Mouse (Mus musculus): Measurements from ENCODE around the gene Ubb. TPM values are rescaled to one million over a fixed set of nuclear protein-coding genes. Genes with fewer than 3 reads are reported as not detected.
"Not testable (repeated sequence)": the region's sequence is repeated elsewhere in the genome, so short reads cannot be mapped to it uniquely, and the experiment has no call there.

The Ubb gene
- 2,445 and 2,567 TPM in 2 replicates for polyA plus RNA-seq (2015; fragmentation: Nextera tagmentation; extraction: Ambion mirVana)

GRCm38 (mm10) chr11:62550727-62551225 lies at the start of gene Ubb:
Gene Ubb (plus strand): TSS chr11:62551171.
- Histone ChIP-seq H3K4me3 (peak within 1 kb of the TSS; percentile 79), H3K27ac (peak within 1 kb of the TSS; percentile 97), H3K27me3 (no peaks in the 10 kb centered on the region), H3K36me3 (peaks cover 22% of the 10 kb centered on the region), H3K9ac (peak within 1 kb of the TSS; percentile 95), H3K9me3 (replicated peaks) (no peaks in the 10 kb centered on the region), H3K4me2 (peak within 1 kb of the TSS; percentile 90), H3K4me1 (replicated peaks) (peaks cover 24% of the 10 kb centered on the region)
- under 1% methylated on average over 40 of the region's 40 CpGs for WGBS
- ATAC-seq (replicated peaks; ENCODE audit: insufficient number of reproducible peaks, insufficient read depth, low FRiP score, low read depth): peak; percentile 96

DNA sequence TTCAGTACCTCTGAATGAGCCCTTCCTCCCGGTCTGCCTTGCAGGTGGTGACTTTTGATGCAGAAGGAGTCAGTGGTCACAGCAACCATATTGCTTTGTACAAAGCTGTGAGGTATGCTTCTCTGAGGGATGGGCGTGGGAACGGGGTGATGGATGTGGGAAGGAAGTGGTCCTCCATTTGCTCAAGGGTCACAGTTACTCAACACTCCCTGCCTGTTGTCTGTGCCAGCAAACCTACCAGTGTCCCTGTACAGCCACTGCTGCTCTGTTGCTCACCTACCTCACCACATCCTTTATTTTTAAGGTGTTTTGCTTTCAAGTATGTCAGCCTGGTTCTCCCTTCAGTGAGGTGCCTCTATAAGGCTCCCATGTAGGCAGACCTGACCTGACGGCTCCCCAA lies 43.3 kb upstream of the Ubb start:
- H3K9ac ChIP-seq: no peak overlapping the region
- no peaks in the 10 kb centered on the region for H3K27me3 ChIP-seq
- no peak overlapping the region for H3K4me3 ChIP-seq
- WGBS: 78% methylated on average over 4 of the region's 4 CpGs
- H3K4me1 ChIP-seq (replicated peaks): no peaks in the 10 kb centered on the region
- no peaks in the 10 kb centered on the region for H3K9me3 ChIP-seq (replicated peaks)
- H3K27ac ChIP-seq: no peak overlapping the region
- no peak overlapping the region for H3K4me2 ChIP-seq
- ATAC-seq (replicated peaks; ENCODE audit: insufficient number of reproducible peaks, insufficient read depth, low FRiP score, low read depth): no peak
- H3K36me3 ChIP-seq: no peaks in the 10 kb centered on the region

GRCm38 (mm10) chr11:62508365-62508764 lies 42.6 kb upstream of the Ubb start:
- H3K4me2 ChIP-seq; ATAC-seq (replicated peaks; ENCODE audit: insufficient number of reproducible peaks, insufficient read depth, low FRiP score, low read depth); H3K4me1 ChIP-seq (replicated peaks); H3K27ac ChIP-seq; H3K36me3 ChIP-seq; H3K9me3 ChIP-seq (replicated peaks); H3K27me3 ChIP-seq; H3K9ac ChIP-seq; H3K4me3 ChIP-seq: not testable (repeated sequence)
- 93% methylated on average over 13 of the region's 13 CpGs for WGBS

DNA sequence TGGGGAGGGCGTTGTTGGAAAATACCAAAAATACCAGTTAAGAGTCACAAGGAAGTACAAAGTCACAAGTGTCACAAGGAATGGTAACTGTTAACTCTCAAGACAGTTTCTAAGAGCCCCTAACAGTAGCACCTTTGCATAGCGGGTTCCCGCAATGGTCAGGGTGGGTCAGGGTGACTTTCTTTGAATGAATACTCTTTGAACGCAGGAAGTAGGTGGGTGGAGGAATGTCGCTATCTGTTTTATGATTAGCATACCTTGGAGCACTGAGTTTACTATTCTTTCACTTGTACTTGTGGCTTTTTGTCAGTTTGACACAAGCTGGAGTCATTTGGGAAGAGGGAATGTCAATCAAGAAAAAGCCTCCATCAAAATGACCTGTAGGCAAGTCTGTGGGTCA lies 42.2 kb upstream of the Ubb start:
- H3K27ac ChIP-seq; H3K9me3 ChIP-seq (replicated peaks); ATAC-seq (replicated peaks; ENCODE audit: insufficient number of reproducible peaks, insufficient read depth, low FRiP score, low read depth); H3K4me3 ChIP-seq; H3K36me3 ChIP-seq; H3K4me2 ChIP-seq; H3K27me3 ChIP-seq; H3K4me1 ChIP-seq (replicated peaks); H3K9ac ChIP-seq: not testable (repeated sequence)
- 93% methylated on average over 5 of the region's 5 CpGs for WGBS

DNA sequence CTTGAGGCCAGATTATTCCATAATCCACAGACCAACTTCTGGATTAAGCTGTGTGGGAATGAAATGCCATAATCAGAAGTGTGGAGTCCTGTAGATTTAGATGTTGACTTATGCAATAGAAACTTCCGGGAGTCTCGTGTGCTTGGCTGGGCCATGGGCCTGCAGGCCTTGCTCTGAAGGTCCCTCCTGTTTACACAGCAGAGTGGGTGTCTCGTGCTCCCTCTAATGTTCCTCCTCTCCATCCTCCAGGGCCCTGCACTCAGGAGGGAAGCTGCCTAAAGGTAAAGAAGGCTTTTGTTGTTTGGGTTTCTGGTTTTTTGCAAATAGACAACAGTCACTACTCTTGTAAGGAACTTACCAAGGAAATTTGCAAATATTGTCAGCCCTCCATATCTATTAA lies 41.4 kb upstream of the Ubb start:
- H3K9ac ChIP-seq: no peak overlapping the region
- no peak for ATAC-seq (replicated peaks; ENCODE audit: insufficient number of reproducible peaks, insufficient read depth, low FRiP score, low read depth)
- H3K27ac ChIP-seq: no peak overlapping the region
- H3K36me3 ChIP-seq: no peaks in the 10 kb centered on the region
- WGBS: 69% methylated on average over 3 of the region's 3 CpGs
- no peak overlapping the region for H3K4me3 ChIP-seq
- no peaks in the 10 kb centered on the region for H3K4me1 ChIP-seq (replicated peaks)
- no peaks in the 10 kb centered on the region for H3K27me3 ChIP-seq
- H3K4me2 ChIP-seq: no peak overlapping the region
- no peaks in the 10 kb centered on the region for H3K9me3 ChIP-seq (replicated peaks)

DNA sequence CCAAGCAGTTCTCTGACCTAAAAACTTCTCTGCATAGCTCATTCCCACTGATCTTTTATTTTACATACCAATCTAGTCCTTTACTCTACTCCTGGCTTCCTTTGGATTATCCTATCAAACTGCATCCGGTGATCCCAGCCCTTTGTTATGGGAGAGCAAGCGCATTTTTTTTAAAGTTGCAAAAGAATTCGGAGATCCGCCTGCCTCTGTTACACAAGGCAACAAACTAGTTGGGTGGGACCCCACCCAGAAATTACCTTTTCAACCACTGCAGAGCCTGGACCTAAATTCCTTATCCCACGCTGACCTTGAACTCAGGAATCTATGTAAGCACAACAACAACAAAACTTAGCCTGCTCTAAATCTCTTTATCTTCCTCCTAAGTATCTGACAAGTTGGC lies 40.0 kb upstream of the Ubb start:
- no peak overlapping the region for H3K27ac ChIP-seq
- no peaks in the 10 kb centered on the region for H3K27me3 ChIP-seq
- H3K4me2 ChIP-seq: no peak overlapping the region

DNA sequence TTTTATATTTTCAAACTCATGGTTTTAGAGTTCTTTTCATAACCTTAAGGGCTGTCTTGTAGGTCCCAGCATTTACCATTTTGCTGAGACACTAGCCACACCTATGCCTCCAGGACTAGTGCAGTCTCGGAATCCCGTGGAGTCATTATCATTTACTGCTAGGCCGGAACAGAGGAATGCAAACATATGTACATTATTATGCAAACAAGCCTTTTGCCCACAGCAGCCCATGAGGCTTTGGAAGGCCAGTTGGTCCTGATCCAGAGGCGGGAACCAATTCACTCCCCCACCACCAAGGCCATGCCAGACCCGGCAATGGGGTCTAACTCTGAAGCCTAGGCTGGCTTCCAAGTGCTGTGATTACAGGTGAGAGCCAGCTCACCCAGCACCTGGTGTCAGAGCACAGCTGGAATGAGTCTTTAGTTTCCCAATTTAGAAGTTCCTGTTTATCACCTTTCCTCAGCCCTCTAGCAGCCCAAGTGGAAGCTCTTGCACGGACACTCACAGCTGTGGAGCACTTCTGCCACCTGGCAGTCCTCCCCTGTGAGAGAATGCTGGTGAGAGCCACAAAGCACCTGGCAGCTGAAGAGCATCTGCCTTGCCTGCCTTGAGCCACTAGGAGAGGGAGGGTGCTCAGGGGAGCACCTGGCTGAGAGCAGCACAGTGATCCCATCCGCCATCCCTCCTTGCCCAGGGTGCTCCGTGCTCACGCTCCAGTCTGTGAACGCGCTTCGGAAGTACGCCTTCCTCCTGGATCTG lies 39.3 kb upstream of the Ubb start:
- Histone ChIP-seq H3K4me3 (no peak overlapping the region), H3K9me3 (replicated peaks) (no peaks in the 10 kb centered on the region), H3K27me3 (no peaks in the 10 kb centered on the region), H3K36me3 (no peaks in the 10 kb centered on the region), H3K4me2 (no peak overlapping the region), H3K9ac (no peak overlapping the region), H3K4me1 (replicated peaks) (no peaks in the 10 kb centered on the region), H3K27ac (no peak overlapping the region)
- 82% methylated on average over 13 of the region's 13 CpGs for WGBS
- no peak for ATAC-seq (replicated peaks; ENCODE audit: insufficient number of reproducible peaks, insufficient read depth, low FRiP score, low read depth)

More for the DNA sequence above, 40.0 kb upstream of the Ubb start:
- H3K9me3 ChIP-seq (replicated peaks): no peaks in the 10 kb centered on the region
- no peak for ATAC-seq (replicated peaks; ENCODE audit: insufficient number of reproducible peaks, insufficient read depth, low FRiP score, low read depth)
- no peak overlapping the region for H3K4me3 ChIP-seq
- H3K9ac ChIP-seq: no peak overlapping the region
- no peaks in the 10 kb centered on the region for H3K36me3 ChIP-seq
- H3K4me1 ChIP-seq (replicated peaks): no peaks in the 10 kb centered on the region
- WGBS: 82% methylated on average over 5 of the region's 5 CpGs

DNA sequence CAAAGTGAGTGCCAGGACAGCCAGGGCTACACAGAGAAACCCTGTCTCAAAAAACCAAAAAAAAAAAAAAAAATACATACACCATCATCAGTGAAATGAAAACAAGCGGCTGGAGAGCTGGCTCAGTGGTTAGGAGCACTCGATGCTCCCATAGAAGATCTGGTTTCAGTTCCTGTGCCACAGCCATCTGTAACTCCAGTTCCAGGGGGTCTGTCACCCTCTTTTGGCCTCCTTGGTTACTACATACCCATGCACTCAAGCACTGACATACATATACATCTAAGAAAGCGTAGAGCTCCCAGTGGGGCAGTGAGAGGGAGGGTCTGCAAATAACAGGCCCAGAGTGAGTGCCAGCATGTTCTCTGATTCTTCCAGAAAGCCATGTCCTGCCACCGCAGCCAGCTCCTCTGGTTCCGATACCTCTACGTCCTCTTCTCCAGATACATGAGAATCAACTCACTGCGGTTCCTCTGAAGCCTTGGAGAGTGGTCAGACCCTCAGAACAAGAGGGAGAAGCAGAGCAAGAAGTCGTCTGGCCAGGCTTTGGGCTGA lies 38.4 kb upstream of the Ubb start:
- no peaks in the 10 kb centered on the region for H3K27me3 ChIP-seq
- no peak for ATAC-seq (replicated peaks; ENCODE audit: insufficient number of reproducible peaks, insufficient read depth, low FRiP score, low read depth)
- H3K4me2 ChIP-seq: no peak overlapping the region
- H3K9me3 ChIP-seq (replicated peaks): no peaks in the 10 kb centered on the region
- H3K27ac ChIP-seq: no peak overlapping the region
- H3K4me3 ChIP-seq: no peak overlapping the region
- 88% methylated on average over 8 of the region's 8 CpGs for WGBS
- H3K36me3 ChIP-seq: no peaks in the 10 kb centered on the region
- no peak overlapping the region for H3K9ac ChIP-seq
- no peaks in the 10 kb centered on the region for H3K4me1 ChIP-seq (replicated peaks)

DNA sequence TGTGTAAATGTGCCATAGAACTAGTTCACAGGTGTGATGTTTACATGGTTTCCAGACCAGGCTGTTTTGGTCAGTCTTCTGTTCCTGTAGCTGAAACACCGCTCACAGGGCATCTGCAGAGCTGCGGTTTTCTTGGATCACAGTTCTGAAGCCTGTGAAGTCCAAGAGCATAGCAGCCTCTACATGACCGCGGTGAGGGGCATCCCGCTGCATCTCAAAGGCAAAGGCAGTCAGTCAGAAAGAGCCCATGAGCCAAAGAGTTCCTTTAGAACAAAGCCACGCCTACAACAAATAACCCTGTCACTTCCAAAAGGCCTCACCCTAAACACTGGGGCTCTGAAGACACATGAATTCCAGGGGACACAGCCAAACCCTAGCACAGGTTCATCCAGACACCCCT lies 37.7 kb upstream of the Ubb start:
- Histone ChIP-seq H3K9ac (no peak overlapping the region), H3K4me1 (replicated peaks) (no peaks in the 10 kb centered on the region), H3K27me3 (no peaks in the 10 kb centered on the region), H3K36me3 (no peaks in the 10 kb centered on the region), H3K27ac (no peak overlapping the region), H3K4me3 (no peak overlapping the region), H3K9me3 (replicated peaks) (no peaks in the 10 kb centered on the region), H3K4me2 (no peak overlapping the region)
- 77% methylated on average over 6 of the region's 6 CpGs for WGBS
- no peak for ATAC-seq (replicated peaks; ENCODE audit: insufficient number of reproducible peaks, insufficient read depth, low FRiP score, low read depth)

DNA sequence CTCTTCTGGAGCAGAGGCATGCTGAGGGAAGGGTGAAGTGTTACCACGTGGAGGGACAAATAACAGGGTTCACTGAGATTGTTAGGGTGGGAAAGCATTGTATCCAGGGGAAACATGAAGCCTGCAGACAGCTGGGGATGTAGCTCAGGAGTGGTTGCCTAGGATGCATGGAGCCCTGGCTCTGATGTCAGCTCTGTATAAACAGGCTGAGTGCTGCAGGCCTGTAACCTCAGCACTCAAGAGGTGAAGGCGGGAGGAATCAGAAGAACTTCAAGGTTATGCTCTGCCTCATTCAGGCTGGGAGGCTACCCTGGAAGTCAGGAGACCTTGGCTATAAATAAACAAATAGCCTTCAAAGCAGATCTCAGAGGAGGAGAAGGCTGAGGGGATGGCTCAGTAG lies 32.0 kb upstream of the Ubb start:
- WGBS: 33% methylated on average over 2 of the region's 2 CpGs
- Histone ChIP-seq H3K4me1 (replicated peaks) (no peaks in the 10 kb centered on the region; the same call in 1 of the 2 replicates), H3K27me3 (no peaks in the 10 kb centered on the region), H3K9ac (no peak overlapping the region), H3K4me3 (no peak overlapping the region), H3K36me3 (no peaks in the 10 kb centered on the region), H3K4me2 (no peak overlapping the region), H3K27ac (no peak overlapping the region), H3K9me3 (replicated peaks) (no peaks in the 10 kb centered on the region)
- ATAC-seq (replicated peaks; ENCODE audit: insufficient number of reproducible peaks, insufficient read depth, low FRiP score, low read depth): no peak

GRCm38 (mm10) chr11:62522283-62522682 lies 28.7 kb upstream of the Ubb start:
- H3K27me3 ChIP-seq: no peaks in the 10 kb centered on the region
- H3K4me1 ChIP-seq (replicated peaks): no peaks in the 10 kb centered on the region; the same call in 1 of the 2 replicates
- H3K4me3 ChIP-seq: no peak overlapping the region
- H3K9ac ChIP-seq: no peak overlapping the region
- no peaks in the 10 kb centered on the region for H3K9me3 ChIP-seq (replicated peaks)
- ATAC-seq (replicated peaks; ENCODE audit: insufficient number of reproducible peaks, insufficient read depth, low FRiP score, low read depth): no peak
- no peaks in the 10 kb centered on the region for H3K36me3 ChIP-seq
- 43% methylated on average over 2 of the region's 2 CpGs for WGBS
- no peak overlapping the region for H3K4me2 ChIP-seq
- H3K27ac ChIP-seq: no peak overlapping the region

GRCm38 (mm10) chr11:62537089-62537488 lies 13.9 kb upstream of the Ubb start:
- WGBS: 93% methylated on average over 8 of the region's 8 CpGs
- no peak for ATAC-seq (replicated peaks; ENCODE audit: insufficient number of reproducible peaks, insufficient read depth, low FRiP score, low read depth)
- Histone ChIP-seq H3K9me3 (replicated peaks) (no peaks in the 10 kb centered on the region), H3K4me1 (replicated peaks) (peaks cover 9% of the 10 kb centered on the region), H3K4me2 (peak overlapping the region; percentile 93; the same call in 1 of the 2 replicates), H3K36me3 (no peaks in the 10 kb centered on the region), H3K27me3 (peaks cover 4% of the 10 kb centered on the region; the same call in 1 of the 2 replicates), H3K9ac (no peak overlapping the region), H3K27ac (no peak overlapping the region), H3K4me3 (no peak overlapping the region)
